27 mouse cellular contexts compared by ENCODE assay signal in the genomic region with DNA sequence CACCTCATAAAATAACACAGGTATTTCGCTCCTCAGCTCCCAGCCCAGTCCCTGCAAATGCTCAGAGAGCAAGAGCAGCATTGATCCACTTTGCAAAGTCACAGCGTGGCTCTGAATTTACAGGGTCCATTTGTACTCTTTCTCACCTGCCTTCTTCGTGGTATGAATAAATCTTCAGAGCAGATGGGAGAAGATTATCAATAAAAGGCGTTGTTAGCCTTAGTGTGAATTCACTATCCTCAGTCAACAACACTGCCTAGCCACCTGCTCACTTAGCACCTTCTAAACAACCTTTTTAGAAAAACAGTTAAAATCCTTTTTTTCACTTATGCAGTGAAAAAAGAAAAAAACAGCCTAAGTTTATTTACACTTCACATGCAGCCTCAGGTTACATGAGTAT.
"Had no signal": no experiment of that assay in that cellular context is flagged by ENCODE, and none has a peak within 500 bp of the region (broad histone marks: within the 10 kb centered on the region; RNA-seq: fewer than 3 reads in every experiment).

No protein-coding gene starts in this region.

- H3K9me3 ChIP-seq: heart, embryonic 13.5 days; heart, embryonic 15.5 days; hindbrain, embryonic 12.5 days; intestine, embryonic 15.5 days; limb, embryonic 13.5 days; limb, embryonic 15.5 days; liver, embryonic 12.5 days had no signal

- DNase-seq: gastrocnemius, postnatal 14 days; gastrocnemius, postnatal 36 days; heart, adult 11 months; heart, adult 2 months; heart, postnatal 14 days; heart, postnatal 36 days; kidney, adult 18-20 months; kidney, adult 8-10 months; kidney, postnatal 10 days; kidney, postnatal 25 days; kidney, postnatal 4 days; layer of hippocampus, postnatal 36 days; left cerebral cortex, postnatal 4 days had no signal

- ATAC-seq: hindbrain, embryonic 16.5 days; inflammation-experienced regulatory T-cells, adult 6 months; intestine, embryonic 15.5 days; intestine, postnatal 0 days; liver, embryonic 12.5 days had no signal

- H3K4me1 ChIP-seq: hindbrain, embryonic 12.5 days; intestine, embryonic 15.5 days; limb, embryonic 13.5 days; limb, embryonic 15.5 days; liver, embryonic 12.5 days had no signal

- H3K27ac ChIP-seq: heart, adult 2 months; heart, embryonic 13.5 days; heart, embryonic 15.5 days; hindbrain, embryonic 12.5 days; hindbrain, embryonic 14.5 days; intestine, embryonic 15.5 days; layer of hippocampus, adult 2 months; limb, embryonic 13.5 days; limb, embryonic 15.5 days; liver, embryonic 12.5 days; liver, embryonic 14.5 days had no signal

- H3K4me3 ChIP-seq: heart, adult 2 months; heart, embryonic 13.5 days; heart, embryonic 15.5 days; hindbrain, embryonic 12.5 days; intestine, embryonic 15.5 days; layer of hippocampus, adult 2 months; limb, embryonic 13.5 days; limb, embryonic 15.5 days; liver, embryonic 12.5 days had no signal

- H3K9ac ChIP-seq: heart, embryonic 13.5 days; heart, embryonic 15.5 days; hindbrain, embryonic 12.5 days; hindbrain, embryonic 14.5 days; intestine, embryonic 15.5 days; limb, embryonic 13.5 days; limb, embryonic 15.5 days; liver, embryonic 12.5 days; liver, embryonic 14.5 days had no signal

- H3K36me3 ChIP-seq: heart, embryonic 13.5 days; heart, embryonic 15.5 days; hindbrain, embryonic 12.5 days; intestine, embryonic 15.5 days; limb, embryonic 13.5 days; limb, embryonic 15.5 days; liver, embryonic 12.5 days had no signal

- H3K27me3 ChIP-seq: heart, embryonic 13.5 days; heart, embryonic 15.5 days; hindbrain, embryonic 12.5 days; intestine, embryonic 15.5 days; limb, embryonic 13.5 days; limb, embryonic 15.5 days; liver, embryonic 12.5 days had no signal

- H3K4me2 ChIP-seq: heart, embryonic 11.5 days; heart, embryonic 13.5 days; heart, embryonic 15.5 days; hindbrain, embryonic 12.5 days; hindbrain, embryonic 14.5 days; intestine, embryonic 15.5 days; limb, embryonic 13.5 days; limb, embryonic 15.5 days; liver, embryonic 12.5 days had no signal
